Mouse (Mus musculus) stomach, embryonic 16.5 days (tissue): ENCODE measurements around the gene Gm10715. TPM values are rescaled to one million over a fixed set of nuclear protein-coding genes. Genes with fewer than 3 reads are reported as not detected.
"Not testable (repeated sequence)": the region's sequence is repeated elsewhere in the genome, so short reads cannot be mapped to it uniquely, and the experiment has no call there.

ENCODE experiments used
- ATAC-seq: fragments of 200-750 bp; cut with Nextera tagmentation; 2 replicates; pipeline ENCODE4 v1.8.0; 2017; ENCODE audit warnings: moderate number of reproducible peaks, moderate TSS enrichment; ENCODE audit not compliant: insufficient read depth, low FRiP score
- H3K27ac ChIP-seq: fragments of 300-500 bp; sonication (generic); 2 replicates; pipeline ENCODE4 v1.5.1; 2014; ENCODE audit warnings: low read length
- H3K27me3 ChIP-seq: fragments of 300-500 bp; sonication (generic); 2 replicates; pipeline ENCODE4 v1.6.1; 2014; ENCODE audit warnings: low read length, control low read depth, mixed read lengths; ENCODE audit not compliant: control insufficient read depth, insufficient read depth
- H3K36me3 ChIP-seq: fragments of 300-500 bp; sonication (generic); 2 replicates; pipeline ENCODE4 v1.6.1; 2014; ENCODE audit warnings: low read length; ENCODE audit not compliant: control insufficient read depth, insufficient read depth
- H3K4me1 ChIP-seq: fragments of 300-500 bp; sonication (generic); 2 replicates; pipeline ENCODE4 v1.6.1; 2014; ENCODE audit warnings: low read length, control low read depth, mixed read lengths; ENCODE audit not compliant: control insufficient read depth, insufficient read depth
- H3K4me2 ChIP-seq: fragments of 300-500 bp; sonication (generic); 2 replicates; pipeline ENCODE4 v1.6.1; 2014; ENCODE audit warnings: low read depth, low read length, mixed read lengths
- H3K4me3 ChIP-seq: fragments of 300-500 bp; sonication (generic); replicated peaks from 2 replicates; pipeline ENCODE4 v1.5.1; 2014; ENCODE audit warnings: mild to moderate bottlenecking, low read length
- H3K9ac ChIP-seq: fragments of 300-500 bp; sonication (generic); 2 replicates; pipeline ENCODE4 v1.6.1; 2014; ENCODE audit warnings: low read length
- H3K9me3 ChIP-seq: fragments of 300-500 bp; sonication (generic); replicated peaks from 2 replicates; pipeline ENCODE4 v1.6.1; 2016; ENCODE audit warnings: low read length, control low read depth; ENCODE audit not compliant: control insufficient read depth
- WGBS: fragments of 180-500 bp; shearing (Covaris S2); extraction: QIAGEN DNeasy Blood & Tissue Kit; methylation state at CpG from one replicate; pipeline ENCODE4 v1.1.7; 2014; 5-methylcytosine and 5-hydroxymethylcytosine counted together
- polyA plus RNA-seq: library from polyadenylated mRNA; unstranded; fragments of >200 nt; fragmentation: Nextera tagmentation; extraction: Ambion mirVana; gene quantifications from 2 replicates; pipeline ENCODE4 v1.2.1, GENCODE M21; 2015

Gm10715 gene
- polyA plus RNA-seq, 1 experiment from 2014 or later, result not detected

DNA sequence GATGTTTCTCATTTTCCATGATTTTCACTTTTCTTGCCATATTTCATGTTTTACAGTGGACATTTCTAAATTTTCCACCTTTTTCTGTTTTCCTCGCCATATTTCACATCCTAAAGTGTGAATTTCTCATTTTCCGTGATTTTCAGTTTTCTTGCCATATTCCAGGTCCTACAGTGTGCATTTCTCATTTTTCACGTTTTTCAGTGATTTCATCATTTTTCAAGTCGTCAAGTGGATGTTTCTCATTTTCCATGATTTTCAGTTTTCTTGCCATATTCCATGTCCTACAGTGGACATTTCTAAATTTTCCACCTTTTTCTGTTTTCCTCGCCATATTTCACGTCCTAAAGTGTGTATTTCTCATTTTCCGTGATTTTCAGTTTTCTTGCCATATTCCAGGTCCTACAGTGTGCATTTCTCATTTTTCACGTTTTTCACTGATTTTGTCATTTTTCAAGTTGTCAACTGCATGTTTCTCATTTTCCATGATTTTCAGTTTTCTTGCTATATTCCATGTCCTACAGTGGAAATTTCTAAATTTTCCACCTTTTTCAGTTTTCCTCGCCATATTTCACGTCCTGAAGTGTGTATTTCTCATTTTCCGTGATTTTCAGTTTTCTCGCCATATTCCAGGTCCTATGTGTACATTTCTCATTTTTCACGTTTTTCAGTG is 13.2 kb upstream of the Gm10715 start, which contains the start of gene Gm10718:
Gene Gm10718, plus strand, starts transcription at position 236 of the 673 bp plus-strand sequence.
- not testable (repeated sequence) for H3K4me1 ChIP-seq, H3K4me3 ChIP-seq, H3K36me3 ChIP-seq, H3K9me3 ChIP-seq, ATAC-seq, H3K27ac ChIP-seq, H3K4me2 ChIP-seq, H3K27me3 ChIP-seq, H3K9ac ChIP-seq
- 76% methylated on average over 9 of the region's 13 CpGs for WGBS

DNA sequence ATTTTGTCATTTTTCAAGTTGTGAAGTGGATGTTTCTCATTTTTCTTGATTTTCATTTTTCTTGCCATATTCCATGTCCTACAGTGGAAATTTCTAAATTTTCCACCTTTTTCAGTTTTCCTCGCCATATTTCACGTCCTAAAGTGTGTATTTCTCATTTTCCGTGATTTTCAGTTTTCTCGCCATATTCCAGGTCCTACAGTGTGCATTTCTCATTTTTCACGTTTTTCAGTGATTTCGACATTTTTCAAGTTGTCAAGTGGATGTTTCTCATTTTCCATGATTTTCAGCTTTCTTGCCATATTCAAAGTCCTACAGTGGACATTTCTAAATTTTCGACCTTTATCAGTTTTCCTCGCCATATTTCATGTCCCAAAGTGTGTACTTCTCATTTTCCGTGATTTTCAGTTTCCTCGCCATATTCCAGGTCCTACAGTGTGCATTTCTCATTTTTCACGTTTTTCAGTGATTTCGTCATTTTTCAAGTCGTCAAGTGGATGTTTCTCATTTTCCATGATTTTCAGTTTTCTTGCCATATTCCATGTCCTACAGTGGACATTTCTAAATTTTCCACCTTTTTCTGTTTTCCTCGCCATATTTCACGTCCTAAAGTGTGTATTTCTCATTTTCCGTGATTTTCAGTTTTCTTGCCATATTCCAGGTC is 12.6 kb upstream of the Gm10715 start:
- H3K9ac ChIP-seq, H3K4me3 ChIP-seq, H3K27me3 ChIP-seq, H3K4me1 ChIP-seq, H3K9me3 ChIP-seq, H3K36me3 ChIP-seq, ATAC-seq, H3K27ac ChIP-seq, H3K4me2 ChIP-seq: not testable (repeated sequence)
- 65% methylated on average over 14 of the region's 16 CpGs for WGBS

DNA sequence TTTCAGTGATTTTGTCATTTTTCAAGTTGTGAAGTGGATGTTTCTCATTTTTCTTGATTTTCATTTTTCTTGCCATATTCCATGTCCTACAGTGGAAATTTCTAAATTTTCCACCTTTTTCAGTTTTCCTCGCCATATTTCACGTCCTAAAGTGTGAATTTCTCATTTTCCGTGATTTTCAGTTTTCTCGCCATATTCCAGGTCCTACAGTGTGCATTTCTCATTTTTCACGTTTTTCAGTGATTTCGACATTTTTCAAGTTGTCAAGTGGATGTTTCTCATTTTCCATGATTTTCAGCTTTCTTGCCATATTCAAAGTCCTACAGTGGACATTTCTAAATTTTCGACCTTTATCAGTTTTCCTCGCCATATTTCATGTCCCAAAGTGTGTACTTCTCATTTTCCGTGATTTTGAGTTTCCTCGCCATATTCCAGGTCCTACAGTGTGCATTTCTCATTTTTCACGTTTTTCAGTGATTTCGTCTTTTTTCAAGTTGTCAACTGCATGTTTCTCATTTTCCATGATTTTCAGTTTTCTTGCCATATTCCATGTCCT is 11.7 kb upstream of the Gm10715 start, which contains the start of gene Gm10717:
Gene Gm10717, plus strand, starts transcription at position 506 of the 556 bp plus-strand sequence.
- not testable (repeated sequence) for H3K4me1 ChIP-seq, H3K36me3 ChIP-seq, H3K9ac ChIP-seq, H3K27ac ChIP-seq, H3K4me3 ChIP-seq, H3K4me2 ChIP-seq, H3K9me3 ChIP-seq, ATAC-seq, H3K27me3 ChIP-seq
- 74% methylated on average over 12 of the region's 12 CpGs for WGBS

DNA sequence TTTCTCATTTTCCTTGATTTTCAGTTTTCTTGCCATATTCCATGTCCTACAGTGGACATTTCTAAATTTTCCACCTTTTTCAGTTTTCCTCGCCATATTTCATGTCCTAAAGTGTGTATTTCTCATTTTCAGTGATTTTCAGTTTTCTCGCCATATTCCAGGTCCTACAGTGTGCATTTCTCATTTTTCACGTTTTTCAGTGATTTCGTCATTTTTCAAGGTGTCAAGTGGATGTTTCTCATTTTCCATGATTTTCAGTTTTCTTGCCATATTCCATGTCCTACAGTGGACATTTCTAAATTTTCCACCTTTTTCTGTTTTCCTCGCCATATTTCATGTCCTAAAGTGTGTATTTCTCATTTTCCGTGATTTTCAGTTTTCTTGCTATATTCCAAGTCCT is 11.0 kb upstream of the Gm10715 start:
- H3K4me3 ChIP-seq, H3K27me3 ChIP-seq, H3K27ac ChIP-seq, ATAC-seq, H3K36me3 ChIP-seq, H3K9ac ChIP-seq, H3K4me1 ChIP-seq, H3K4me2 ChIP-seq, H3K9me3 ChIP-seq: not testable (repeated sequence)
- WGBS, result 61% methylated on average over 4 of the region's 6 CpGs

DNA sequence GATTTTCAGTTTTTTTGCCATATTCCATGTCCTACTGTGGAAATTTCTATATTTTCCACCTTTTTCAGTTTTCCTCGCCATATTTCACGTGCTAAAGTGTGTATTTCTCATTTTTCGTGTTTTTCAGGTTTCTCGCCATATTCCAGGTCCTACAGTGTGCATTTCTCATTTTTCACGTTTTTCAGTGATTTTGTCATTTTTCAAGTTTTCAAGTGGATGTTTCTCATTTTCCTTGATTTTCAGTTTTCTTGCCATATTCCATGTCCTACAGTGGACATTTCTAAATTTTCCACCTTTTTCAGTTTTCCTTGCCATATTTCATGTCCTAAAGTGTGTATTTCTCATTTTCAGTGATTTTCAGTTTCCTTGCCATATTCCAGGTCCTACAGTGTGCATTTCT is 10.5 kb upstream of the Gm10715 start:
- not testable (repeated sequence) for H3K36me3 ChIP-seq, H3K4me2 ChIP-seq
- 73% methylated on average over 5 of the region's 5 CpGs for WGBS

DNA sequence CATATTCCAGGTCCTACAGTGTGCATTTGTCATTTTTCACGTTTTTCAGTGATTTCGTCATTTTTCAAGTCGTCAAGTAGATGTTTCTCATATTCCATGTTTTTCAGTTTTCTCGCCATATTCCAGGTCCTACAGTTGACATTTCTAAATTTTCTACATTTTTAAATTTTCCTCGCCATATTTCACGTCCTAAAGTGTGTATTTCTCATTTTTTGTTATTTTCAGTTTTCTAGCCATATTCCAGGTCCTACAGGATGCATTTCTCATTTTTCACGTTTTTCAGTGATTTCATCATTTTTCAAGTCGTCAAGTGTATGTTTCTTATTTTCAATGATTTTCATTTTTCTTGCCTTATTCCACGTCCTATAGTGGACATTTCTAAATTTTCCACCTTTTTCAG is 9.9 kb upstream of the Gm10715 start:
- H3K36me3 ChIP-seq, H3K27me3 ChIP-seq, H3K9me3 ChIP-seq, ATAC-seq, H3K27ac ChIP-seq, H3K4me2 ChIP-seq, H3K4me3 ChIP-seq, H3K9ac ChIP-seq, H3K4me1 ChIP-seq: not testable (repeated sequence)
- WGBS, result 67% methylated on average over 9 of the region's 9 CpGs

More for the DNA sequence above, 10.5 kb upstream of the Gm10715 start:
- H3K27me3 ChIP-seq, H3K27ac ChIP-seq, H3K9me3 ChIP-seq, H3K4me3 ChIP-seq, H3K4me1 ChIP-seq, ATAC-seq, H3K9ac ChIP-seq: not testable (repeated sequence)

DNA sequence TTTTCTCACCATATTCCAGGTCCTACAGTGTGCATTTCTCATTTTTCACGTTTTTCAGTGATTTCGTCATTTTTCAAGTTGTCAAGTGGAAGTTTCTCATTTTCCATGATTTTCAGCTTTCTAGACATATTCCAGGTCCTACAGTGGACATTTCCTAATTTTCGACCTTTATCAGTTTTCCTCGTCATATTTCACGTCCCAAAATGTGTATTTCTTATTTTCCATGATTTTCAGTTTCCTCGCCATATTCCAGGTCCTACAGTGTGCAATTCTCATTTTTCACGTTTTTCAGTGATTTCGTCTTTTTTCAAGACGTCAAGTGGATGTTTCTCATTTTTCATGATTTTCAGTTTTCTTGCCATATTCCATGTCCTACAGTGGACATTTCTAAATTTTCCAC is 9.5 kb upstream of the Gm10715 start:
- not testable (repeated sequence) for H3K27me3 ChIP-seq, H3K4me3 ChIP-seq, H3K4me1 ChIP-seq, H3K4me2 ChIP-seq, ATAC-seq, H3K27ac ChIP-seq, H3K9ac ChIP-seq, H3K36me3 ChIP-seq, H3K9me3 ChIP-seq
- 75% methylated on average over 9 of the region's 9 CpGs for WGBS

DNA sequence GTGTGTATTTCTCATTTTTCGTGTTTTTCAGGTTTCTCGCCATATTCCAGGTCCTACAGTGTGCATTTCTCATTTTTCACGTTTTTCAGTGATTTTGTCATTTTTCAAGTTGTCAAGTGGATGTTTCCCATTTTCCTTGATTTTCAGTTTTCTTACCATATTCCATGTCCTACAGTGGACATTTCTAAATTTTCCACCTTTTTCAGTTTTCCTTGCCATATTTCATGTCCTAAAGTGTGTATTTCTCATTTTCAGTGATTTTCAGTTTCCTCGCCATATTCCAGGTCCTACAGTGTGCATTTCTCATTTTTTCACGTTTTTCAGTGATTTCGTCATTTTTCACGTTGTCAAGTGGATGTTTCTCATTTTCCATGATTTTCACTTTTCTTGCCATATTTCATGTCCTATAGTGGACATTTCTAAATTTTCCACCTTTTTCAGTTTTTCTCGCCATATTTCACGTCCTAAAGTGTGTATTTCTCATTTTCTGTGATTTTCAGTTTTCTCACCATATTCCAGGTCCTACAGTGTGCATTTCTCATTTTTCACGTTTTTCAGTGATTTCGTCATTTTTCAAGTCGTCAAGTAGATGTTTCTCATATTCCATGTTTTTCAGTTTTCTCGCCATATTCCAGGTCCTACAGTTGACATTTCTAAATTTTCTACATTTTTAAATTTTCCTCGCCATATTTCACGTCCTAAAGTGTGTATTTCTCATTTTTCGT is 7.2 kb upstream of the Gm10715 start:
- H3K4me1 ChIP-seq, H3K9me3 ChIP-seq, H3K27ac ChIP-seq, ATAC-seq, H3K36me3 ChIP-seq, H3K9ac ChIP-seq, H3K27me3 ChIP-seq, H3K4me3 ChIP-seq, H3K4me2 ChIP-seq: not testable (repeated sequence)
- WGBS, result 67% methylated on average over 12 of the region's 16 CpGs
